Mouse (Mus musculus): ENCODE measurements at regions not wholly inside any gene's neighbourhood (a gene's known extent, or its start where the extent isn't known, plus 50 kb on each side); places are given as distances from the start of the nearest gene placed in this dataset.

DNA sequence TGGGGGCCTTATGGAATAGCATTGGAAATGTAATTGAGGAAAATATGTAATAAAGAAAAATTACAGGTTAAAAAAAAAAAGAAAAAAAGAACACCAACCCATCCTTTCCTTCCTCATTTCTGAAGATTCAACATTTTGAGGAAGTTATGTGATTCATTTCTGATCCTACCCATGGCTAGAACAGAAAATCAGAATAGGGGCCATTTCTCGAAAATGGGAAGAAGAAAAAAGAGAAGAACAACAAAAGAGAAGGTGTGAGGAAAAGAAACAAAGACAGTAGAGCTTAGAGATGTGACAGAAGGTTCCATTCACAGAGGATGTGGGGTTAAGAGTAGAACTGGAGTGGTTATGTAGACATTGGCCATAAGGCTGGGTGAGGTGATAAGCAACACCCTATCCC is 124.8 kb upstream of the Acvr2a start:
- no peak for ATAC-seq
- no peak overlapping the region for H3K9ac ChIP-seq
- H3K27ac ChIP-seq = no peak overlapping the region
- H3K36me3 ChIP-seq = no peaks in the 10 kb centered on the region
- 26% methylated on average over 1 of the region's 1 CpGs for WGBS (ENCODE audit: insufficient replicate concordance)
- no peaks in the 10 kb centered on the region for H3K9me3 ChIP-seq (replicated peaks)
- H3K4me3 ChIP-seq = no peak overlapping the region
- no peak overlapping the region for H3K4me2 ChIP-seq
- no peaks in the 10 kb centered on the region for H3K4me1 ChIP-seq
- no peaks in the 10 kb centered on the region for H3K27me3 ChIP-seq (replicated peaks)

DNA sequence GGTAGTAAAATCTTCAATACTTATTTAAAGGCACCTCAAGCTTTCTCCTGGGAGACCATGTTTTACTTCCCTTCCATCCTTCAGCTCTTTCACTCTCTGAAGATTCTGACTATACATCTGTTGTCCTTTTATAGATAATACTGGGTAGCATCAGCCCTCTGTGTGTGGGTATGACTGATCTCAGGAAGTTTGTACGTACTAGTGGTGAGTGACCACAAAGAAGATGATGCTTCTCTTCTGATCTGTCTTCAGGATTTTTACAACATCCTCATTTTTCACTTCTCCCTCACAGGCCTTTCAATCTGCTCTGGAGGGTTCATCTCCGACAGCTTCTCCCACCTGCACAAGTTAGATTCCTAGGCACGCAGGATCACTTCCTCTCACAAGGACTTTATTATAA is 119.4 kb upstream of the Acvr2a start:
- ATAC-seq = no peak
- Histone ChIP-seq H3K36me3 (no peaks in the 10 kb centered on the region), H3K27me3 (replicated peaks) (no peaks in the 10 kb centered on the region), H3K4me2 (no peak overlapping the region), H3K9me3 (replicated peaks) (no peaks in the 10 kb centered on the region), H3K9ac (no peak overlapping the region), H3K27ac (no peak overlapping the region), H3K4me3 (no peak overlapping the region), H3K4me1 (no peaks in the 10 kb centered on the region)
- 50% methylated on average over 3 of the region's 3 CpGs for WGBS (ENCODE audit: insufficient replicate concordance)

DNA sequence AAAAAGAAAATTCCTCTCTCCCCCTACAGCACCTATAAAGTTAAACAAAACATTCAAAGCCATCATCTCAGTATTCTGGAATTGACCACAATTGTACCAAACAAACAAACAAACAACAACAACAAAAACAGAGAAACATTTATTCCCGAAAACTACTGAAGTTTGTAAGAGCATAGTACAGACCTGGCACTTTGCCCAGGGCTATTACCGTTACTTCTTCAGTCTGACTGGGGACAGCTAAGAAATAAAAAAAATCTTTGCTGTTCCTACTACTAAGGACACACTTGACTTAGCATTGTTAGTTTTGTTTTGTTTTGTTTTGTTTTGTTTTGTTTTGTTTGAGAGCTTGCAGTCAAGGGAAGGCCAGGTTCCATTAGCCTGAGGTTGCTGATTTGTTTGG is 113.0 kb upstream of the Acvr2a start:
- Histone ChIP-seq H3K27me3 (replicated peaks) (no peaks in the 10 kb centered on the region), H3K4me3 (no peak overlapping the region), H3K4me1 (no peaks in the 10 kb centered on the region), H3K9me3 (replicated peaks) (no peaks in the 10 kb centered on the region), H3K27ac (no peak overlapping the region), H3K9ac (no peak overlapping the region), H3K36me3 (no peaks in the 10 kb centered on the region), H3K4me2 (no peak overlapping the region)
- WGBS (ENCODE audit: insufficient replicate concordance) = 62% methylated on average over 2 of the region's 2 CpGs
- no peak for ATAC-seq

DNA sequence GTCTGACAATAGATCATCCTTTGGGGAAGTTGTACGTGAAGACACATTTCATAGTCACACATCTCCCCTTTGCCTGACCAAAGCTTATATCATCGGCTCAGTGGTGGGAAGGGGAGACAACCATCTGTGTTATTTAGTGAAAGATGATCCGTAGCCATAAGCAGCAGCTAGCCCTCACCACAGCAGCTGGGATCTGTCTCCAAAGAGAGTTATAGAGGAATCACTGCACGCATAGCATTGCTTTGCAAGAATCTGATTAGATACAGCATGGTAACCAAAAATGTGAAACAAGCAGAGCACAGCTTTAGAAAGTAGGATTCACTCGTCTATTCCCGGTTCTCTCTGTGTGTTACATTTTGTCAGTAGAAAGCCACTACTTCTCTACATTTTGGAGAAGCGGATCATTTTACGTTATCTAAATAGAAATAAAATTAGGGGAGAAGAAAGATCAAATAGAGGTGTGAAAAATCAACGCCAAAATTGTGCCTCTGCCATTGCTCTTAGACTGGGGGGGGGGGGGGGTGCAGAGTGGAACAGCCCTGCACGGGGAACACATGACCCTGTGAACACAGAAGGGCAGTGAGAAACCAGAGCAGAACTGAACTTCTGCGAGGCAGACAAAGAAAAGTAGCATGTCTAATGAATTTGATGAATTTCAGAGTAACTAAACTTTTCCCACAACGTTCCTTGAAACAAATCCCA is 108.7 kb upstream of the Acvr2a start:
- no peak for ATAC-seq
- Histone ChIP-seq H3K9ac (no peak overlapping the region), H3K4me3 (no peak overlapping the region), H3K36me3 (no peaks in the 10 kb centered on the region), H3K27me3 (replicated peaks) (no peaks in the 10 kb centered on the region), H3K27ac (no peak overlapping the region), H3K9me3 (replicated peaks) (no peaks in the 10 kb centered on the region), H3K4me2 (no peak overlapping the region), H3K4me1 (no peaks in the 10 kb centered on the region)
- WGBS (ENCODE audit: insufficient replicate concordance) = 60% methylated on average over 12 of the region's 12 CpGs

DNA sequence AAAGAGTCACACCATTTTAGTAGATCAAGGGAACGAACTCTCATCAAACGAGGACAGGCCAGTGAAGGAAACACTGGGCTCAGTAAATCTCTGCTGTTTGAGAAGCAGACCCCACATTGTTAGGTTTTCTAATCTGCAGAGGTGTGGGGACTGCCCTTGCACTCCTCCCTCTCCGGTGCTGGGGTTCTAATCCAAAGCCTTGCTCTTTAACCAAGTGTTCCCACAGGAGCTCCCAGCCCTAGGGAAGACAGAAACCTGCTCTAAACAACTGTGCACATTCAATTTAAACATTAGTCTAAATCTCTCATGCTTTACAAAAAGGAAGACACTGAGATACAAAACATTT is 108.1 kb upstream of the Acvr2a start:
- H3K4me1 ChIP-seq = no peaks in the 10 kb centered on the region
- WGBS (ENCODE audit: insufficient replicate concordance) = 47% methylated on average over 3 of the region's 3 CpGs
- no peak overlapping the region for H3K9ac ChIP-seq
- H3K4me2 ChIP-seq = no peak overlapping the region
- no peaks in the 10 kb centered on the region for H3K9me3 ChIP-seq (replicated peaks)
- no peak for ATAC-seq
- no peak overlapping the region for H3K4me3 ChIP-seq
- no peaks in the 10 kb centered on the region for H3K36me3 ChIP-seq
- H3K27me3 ChIP-seq (replicated peaks) = no peaks in the 10 kb centered on the region
- no peak overlapping the region for H3K27ac ChIP-seq

DNA sequence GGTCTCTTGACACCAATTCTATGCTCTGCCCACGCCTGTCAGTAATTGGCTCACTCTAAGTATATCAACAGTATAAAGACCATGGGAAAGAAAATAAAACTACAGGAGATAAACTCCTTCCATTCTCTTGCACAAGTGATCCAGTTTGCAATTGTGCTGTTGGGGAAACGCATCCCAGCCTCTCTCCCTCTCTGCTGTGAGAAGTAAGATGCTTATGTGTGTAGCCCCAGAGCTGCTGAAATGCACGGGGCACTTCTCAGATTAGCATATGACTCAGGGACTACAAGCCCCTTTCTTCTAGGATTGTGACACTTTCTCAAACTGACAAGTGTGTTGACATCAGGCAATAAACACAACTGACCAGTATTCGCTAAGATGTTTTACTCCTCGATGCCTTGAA is 107.7 kb upstream of the Acvr2a start:
- WGBS (ENCODE audit: insufficient replicate concordance) = 52% methylated on average over 5 of the region's 5 CpGs
- H3K9ac ChIP-seq = no peak overlapping the region

DNA sequence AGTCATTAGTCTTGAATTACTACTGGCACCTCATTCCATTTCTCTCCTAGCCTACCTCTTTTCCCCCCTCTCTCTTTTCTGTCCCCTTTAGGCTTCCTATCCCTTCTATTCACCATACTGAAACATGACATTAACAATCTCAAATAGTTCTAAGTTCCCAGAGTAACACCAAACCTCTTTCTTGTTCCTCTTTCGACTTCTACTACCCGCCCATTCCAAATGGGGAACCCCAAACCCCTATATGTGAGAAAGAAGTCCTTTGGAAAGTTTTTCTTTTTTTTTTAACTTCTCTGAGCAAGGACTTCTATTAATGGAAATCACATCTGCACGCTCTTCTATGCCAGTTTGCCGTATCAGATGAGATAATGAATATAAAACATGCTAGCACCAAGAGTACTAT is 97.7 kb upstream of the Acvr2a start:
- 66% methylated on average over 4 of the region's 4 CpGs for WGBS (ENCODE audit: insufficient replicate concordance)

More for the DNA sequence above, 107.7 kb upstream of the Acvr2a start:
- H3K27me3 ChIP-seq (replicated peaks) = no peaks in the 10 kb centered on the region
- H3K36me3 ChIP-seq = no peaks in the 10 kb centered on the region
- no peaks in the 10 kb centered on the region for H3K9me3 ChIP-seq (replicated peaks)
- no peak overlapping the region for H3K27ac ChIP-seq
- no peak overlapping the region for H3K4me3 ChIP-seq
- H3K4me1 ChIP-seq = no peaks in the 10 kb centered on the region
- H3K4me2 ChIP-seq = no peak overlapping the region
- ATAC-seq = no peak

DNA sequence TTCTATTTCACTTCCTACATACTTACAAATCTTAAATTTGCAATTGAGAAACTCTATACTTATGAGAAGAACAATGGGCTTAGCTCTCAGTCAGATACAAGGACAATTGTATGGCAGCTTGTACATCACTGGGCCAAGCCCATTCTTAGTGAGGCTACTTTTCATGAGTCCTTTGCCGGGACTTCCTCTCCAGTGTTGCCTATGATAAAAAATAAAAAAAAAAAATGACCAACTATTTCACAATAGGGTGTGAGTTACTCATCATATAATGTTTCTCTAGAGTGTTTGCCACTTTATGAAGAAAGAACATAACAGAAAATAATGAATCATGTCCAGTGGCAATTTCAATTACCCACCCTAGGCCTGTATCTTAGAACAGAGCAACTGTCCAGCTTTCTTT is 96.1 kb upstream of the Acvr2a start:
- Histone ChIP-seq H3K27ac (no peak overlapping the region), H3K27me3 (replicated peaks) (no peaks in the 10 kb centered on the region), H3K9ac (no peak overlapping the region), H3K36me3 (no peaks in the 10 kb centered on the region), H3K4me1 (no peaks in the 10 kb centered on the region), H3K4me2 (no peak overlapping the region), H3K9me3 (replicated peaks) (no peaks in the 10 kb centered on the region), H3K4me3 (no peak overlapping the region)
- ATAC-seq = no peak
- 68% methylated on average over 1 of the region's 1 CpGs for WGBS (ENCODE audit: insufficient replicate concordance)

More for the DNA sequence above, 97.7 kb upstream of the Acvr2a start:
- Histone ChIP-seq H3K27me3 (replicated peaks) (no peaks in the 10 kb centered on the region), H3K27ac (no peak overlapping the region), H3K9me3 (replicated peaks) (no peaks in the 10 kb centered on the region), H3K4me3 (no peak overlapping the region), H3K36me3 (no peaks in the 10 kb centered on the region), H3K4me2 (no peak overlapping the region), H3K9ac (no peak overlapping the region), H3K4me1 (no peaks in the 10 kb centered on the region)
- ATAC-seq = no peak

DNA sequence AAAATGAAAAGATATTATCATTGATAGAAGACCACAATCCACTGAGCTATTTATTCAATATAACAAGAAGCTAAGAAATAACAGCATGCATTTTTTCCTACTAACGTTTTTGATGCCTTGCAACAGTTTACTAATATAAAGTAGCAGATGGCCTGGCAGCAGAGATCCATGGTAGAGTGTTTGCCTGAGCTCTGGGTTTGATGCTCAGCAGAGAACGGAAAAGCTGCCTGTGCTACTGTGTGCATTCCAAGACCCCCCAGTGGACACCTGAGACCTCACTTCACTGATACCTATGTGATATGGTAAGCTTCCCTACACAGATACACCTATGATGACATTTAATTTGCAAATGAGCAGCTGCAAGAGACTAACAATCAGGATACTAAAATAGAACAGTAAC is 95.6 kb upstream of the Acvr2a start:
- ATAC-seq = no peak
- H3K27me3 ChIP-seq (replicated peaks) = no peaks in the 10 kb centered on the region
- H3K9ac ChIP-seq = no peak overlapping the region
- H3K4me3 ChIP-seq = no peak overlapping the region
- 53% methylated on average over 2 of the region's 2 CpGs for WGBS (ENCODE audit: insufficient replicate concordance)
- H3K4me2 ChIP-seq = no peak overlapping the region
- no peaks in the 10 kb centered on the region for H3K9me3 ChIP-seq (replicated peaks)
- H3K36me3 ChIP-seq = no peaks in the 10 kb centered on the region
- H3K27ac ChIP-seq = no peak overlapping the region
- H3K4me1 ChIP-seq = no peaks in the 10 kb centered on the region

DNA sequence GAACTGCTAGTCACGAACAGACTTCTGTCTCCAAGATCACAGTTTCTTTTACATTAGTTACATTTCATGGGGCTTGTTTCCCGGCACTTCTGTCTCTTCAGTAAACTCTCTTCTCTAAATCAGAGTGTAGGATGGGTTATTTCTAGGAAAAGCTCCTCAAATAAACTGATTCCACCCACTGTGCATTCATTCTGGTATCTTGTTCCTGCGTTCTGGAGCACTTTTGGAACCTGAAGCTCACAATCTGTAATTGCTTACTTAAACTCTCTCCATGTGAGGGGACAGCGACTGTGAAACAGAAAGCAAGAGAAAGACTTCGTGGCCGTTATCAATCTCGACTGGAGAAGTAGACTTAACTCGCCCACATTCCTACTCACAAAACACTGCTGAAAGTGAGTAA is 83.1 kb upstream of the Acvr2a start:
- WGBS (ENCODE audit: insufficient replicate concordance) = 57% methylated on average over 8 of the region's 8 CpGs
- Histone ChIP-seq H3K4me3 (no peak overlapping the region), H3K9ac (no peak overlapping the region), H3K4me1 (no peaks in the 10 kb centered on the region), H3K27ac (no peak overlapping the region), H3K9me3 (replicated peaks) (no peaks in the 10 kb centered on the region), H3K4me2 (no peak overlapping the region), H3K27me3 (replicated peaks) (no peaks in the 10 kb centered on the region), H3K36me3 (no peaks in the 10 kb centered on the region)
- ATAC-seq = no peak

DNA sequence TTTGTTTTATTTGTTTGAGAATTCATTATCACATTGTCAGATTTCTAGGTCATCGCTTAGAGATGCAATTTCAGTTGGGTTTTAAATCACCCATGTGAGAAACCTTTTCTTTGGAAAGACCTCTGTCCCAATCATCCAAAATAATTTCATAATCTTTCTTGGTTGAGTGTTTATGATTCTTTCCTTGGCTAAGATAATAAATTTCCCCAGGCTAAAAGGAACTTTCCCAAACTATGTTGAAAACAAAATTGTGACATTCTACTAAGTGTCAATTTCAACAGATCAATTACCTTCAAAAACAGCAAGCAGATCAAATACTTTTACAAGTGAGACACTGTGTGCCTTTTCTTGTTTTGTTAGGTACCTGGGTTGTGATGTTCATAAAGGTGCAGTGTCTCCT is 80.0 kb upstream of the Acvr2a start:
- WGBS (ENCODE audit: insufficient replicate concordance) = 65% methylated on average over 1 of the region's 1 CpGs
- H3K27me3 ChIP-seq (replicated peaks) = no peaks in the 10 kb centered on the region
- H3K36me3 ChIP-seq = no peaks in the 10 kb centered on the region
- H3K27ac ChIP-seq = no peak overlapping the region
- no peak for ATAC-seq
- no peak overlapping the region for H3K9ac ChIP-seq
- no peak overlapping the region for H3K4me3 ChIP-seq
- no peaks in the 10 kb centered on the region for H3K9me3 ChIP-seq (replicated peaks)
- H3K4me1 ChIP-seq = no peaks in the 10 kb centered on the region
- no peak overlapping the region for H3K4me2 ChIP-seq

DNA sequence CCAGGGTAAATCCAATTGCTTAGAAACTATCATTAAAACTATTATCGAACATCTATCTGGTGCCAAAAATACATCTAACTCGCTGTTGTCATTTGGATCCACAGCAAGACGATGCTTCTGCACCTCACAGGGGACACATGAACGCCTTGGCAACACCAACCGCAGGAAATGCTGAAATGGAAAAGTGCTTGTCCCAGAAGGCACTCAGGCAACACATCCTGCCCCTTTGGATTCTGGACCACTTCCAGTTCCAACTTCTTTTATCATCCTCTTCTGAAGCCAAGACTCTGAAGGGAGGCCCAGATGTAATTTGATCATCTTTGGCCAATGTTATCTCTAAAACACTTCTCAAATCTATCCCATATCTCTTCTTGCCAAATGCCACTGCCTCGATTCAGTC is 79.4 kb upstream of the Acvr2a start:
- Histone ChIP-seq H3K4me2 (no peak overlapping the region), H3K4me1 (no peaks in the 10 kb centered on the region), H3K36me3 (no peaks in the 10 kb centered on the region), H3K27ac (no peak overlapping the region), H3K4me3 (no peak overlapping the region), H3K9me3 (replicated peaks) (no peaks in the 10 kb centered on the region), H3K27me3 (replicated peaks) (no peaks in the 10 kb centered on the region), H3K9ac (no peak overlapping the region)
- ATAC-seq = no peak
- WGBS (ENCODE audit: insufficient replicate concordance) = 70% methylated on average over 6 of the region's 6 CpGs

DNA sequence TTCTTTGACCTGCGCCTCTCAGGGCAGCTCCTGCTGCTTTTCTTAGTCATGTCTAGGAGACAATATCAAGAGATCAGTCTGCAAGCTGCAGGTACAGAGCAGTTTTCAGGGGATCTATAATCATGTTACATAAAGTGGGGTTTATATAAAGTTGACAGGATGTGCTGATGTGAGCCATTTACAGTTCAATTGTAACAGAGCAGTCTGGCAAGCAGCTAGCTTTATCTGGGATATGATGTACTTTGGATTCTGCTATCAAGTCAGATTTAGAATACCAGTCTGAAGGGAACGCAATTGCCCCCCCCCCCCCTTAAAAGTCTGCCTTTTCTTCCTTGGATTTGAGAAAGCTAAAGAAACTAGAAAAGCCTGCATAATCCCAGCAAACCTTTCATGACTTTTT is 77.6 kb upstream of the Acvr2a start:
- H3K4me3 ChIP-seq = no peak overlapping the region
- 67% methylated on average over 2 of the region's 2 CpGs for WGBS (ENCODE audit: insufficient replicate concordance)
- no peaks in the 10 kb centered on the region for H3K4me1 ChIP-seq
- no peak for ATAC-seq
- no peaks in the 10 kb centered on the region for H3K36me3 ChIP-seq
- H3K9me3 ChIP-seq (replicated peaks) = no peaks in the 10 kb centered on the region
- H3K27ac ChIP-seq = no peak overlapping the region
- no peaks in the 10 kb centered on the region for H3K27me3 ChIP-seq (replicated peaks)
- no peak overlapping the region for H3K9ac ChIP-seq
- H3K4me2 ChIP-seq = no peak overlapping the region

All from liver, embryonic 12.5 days (tissue).